Mouse (Mus musculus) stomach, postnatal 0 days (tissue): ENCODE measurements around the gene Sec14l4.

Experiments
- CTCF ChIP-seq: IDR thresholded peaks from 2 replicates; pipeline ENCODE4 v1.5.1; 2016; ENCODE audit warnings: antibody characterized with exemption, low read depth, mild to moderate bottlenecking, moderate library complexity
- EP300 ChIP-seq: optimal IDR thresholded peaks from 2 replicates; pipeline ENCODE3; 2016; ENCODE audit warnings: antibody characterized with exemption

DNA sequence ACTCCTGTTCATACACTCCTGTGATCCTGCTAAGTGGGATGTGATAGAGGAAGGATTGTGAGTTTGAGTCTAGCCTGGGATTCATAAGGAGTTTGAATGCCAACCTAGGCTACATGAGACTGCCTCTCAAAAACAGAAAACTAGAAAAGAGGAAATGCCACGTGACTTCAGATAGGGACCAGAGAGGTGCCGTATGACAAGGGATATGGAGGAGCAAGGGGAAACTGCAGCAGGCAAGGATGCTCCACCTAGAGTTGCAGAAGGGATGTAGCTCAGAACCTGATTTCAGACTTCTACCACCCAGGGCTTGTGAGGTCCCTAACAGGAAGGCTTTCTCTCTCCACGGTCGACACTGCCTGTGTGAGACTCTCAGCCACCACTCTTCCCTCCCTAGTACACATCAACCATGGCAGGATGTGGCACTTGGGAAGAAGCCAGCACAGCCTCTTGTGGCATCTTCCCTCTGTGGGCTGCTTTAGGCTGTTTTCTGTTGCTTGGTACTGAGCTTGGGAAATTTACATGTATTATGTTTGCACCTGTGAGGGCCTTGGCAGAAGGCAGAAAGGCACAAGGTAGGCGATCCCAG, 25.9 kb upstream of the Sec14l4 start:
- no peak for TF ChIP-seq EP300
- TF ChIP-seq CTCF = no peak
